Mouse (Mus musculus) left cerebral cortex, adult 2 months (tissue): ENCODE results near the gene Hrh3. TPM values are rescaled to one million over a fixed set of nuclear protein-coding genes. Genes with fewer than 3 reads are reported as not detected.
A peak's percentile ranks its signal among the peaks of the same experiment; 100 is the strongest.

Experiments used
- DNase-seq, 2 experiments: peaks; one replicate each; pipeline ENCODE4 v3.0.0; 2021 to 2022; ENCODE audit warnings: low spot score in 2 of 2, mixed read lengths in 1 of 2; ENCODE audit errors: extremely low spot score in 1 of 2
- H3K27ac ChIP-seq: fragments of 200-600 bp; 2 replicates; pipeline ENCODE4 v1.8.1; 2022
- H3K4me3 ChIP-seq: fragments of 200-600 bp; 2 replicates; pipeline ENCODE4 v1.8.1; 2022
- CTCF ChIP-seq: fragments of 200-600 bp; IDR thresholded peaks from 2 replicates; pipeline ENCODE4 v1.8.1; 2022; ENCODE audit warnings: antibody characterized with exemption, mild to moderate bottlenecking, moderate library complexity
- intact Hi-C: fragments of 180-260 bp; cut with DNase I; formaldehyde crosslinking; loops from one replicate; pipeline ENCODE4 v1.15.1; 2025
- long read RNA-seq, 2 experiments: library from polyadenylated mRNA; stranded (forward); transcript quantifications; one replicate each; pipeline ENCODE4 v2.0.0; 2021; ENCODE audit warnings: borderline mapping rate in 2 of 2
- total RNA-seq, 2 experiments: library from RNA; stranded (reverse); gene quantifications; 2 replicates each; pipeline ENCODE4 v1.2.3; 2021

Gene Hrh3
- 10 to 100 TPM; 84.3 to 85.7 TPM for total RNA-seq
- long read RNA-seq, experiment 1, transcript Hrh3-201 (3 exons, 2,706 nt), result major isoform, 90 of 175 reads
- long read RNA-seq, experiment 1, transcript Hrh3-207 (3 exons, 1,574 nt), result minor isoform, 52 of 175 reads
- long read RNA-seq, experiment 1, partial matches to known transcripts, result 2 of 175 reads
- long read RNA-seq, experiment 1, other reads (novel, unspliced or antisense), result 28 of 175 reads
- long read RNA-seq, experiment 2, transcript Hrh3-201 (3 exons, 2,706 nt), result major isoform, 59 of 146 reads
- long read RNA-seq, experiment 2, transcript Hrh3-206 (2 exons, 1,040 nt), result minor isoform, 6 of 146 reads
- long read RNA-seq, experiment 2, transcript Hrh3-207 (3 exons, 1,574 nt), result minor isoform, 54 of 146 reads
- long read RNA-seq, experiment 2, partial matches to known transcripts, result 1 of 146 reads
- long read RNA-seq, experiment 2, other reads (novel, unspliced or antisense), result 26 of 146 reads

DNA sequence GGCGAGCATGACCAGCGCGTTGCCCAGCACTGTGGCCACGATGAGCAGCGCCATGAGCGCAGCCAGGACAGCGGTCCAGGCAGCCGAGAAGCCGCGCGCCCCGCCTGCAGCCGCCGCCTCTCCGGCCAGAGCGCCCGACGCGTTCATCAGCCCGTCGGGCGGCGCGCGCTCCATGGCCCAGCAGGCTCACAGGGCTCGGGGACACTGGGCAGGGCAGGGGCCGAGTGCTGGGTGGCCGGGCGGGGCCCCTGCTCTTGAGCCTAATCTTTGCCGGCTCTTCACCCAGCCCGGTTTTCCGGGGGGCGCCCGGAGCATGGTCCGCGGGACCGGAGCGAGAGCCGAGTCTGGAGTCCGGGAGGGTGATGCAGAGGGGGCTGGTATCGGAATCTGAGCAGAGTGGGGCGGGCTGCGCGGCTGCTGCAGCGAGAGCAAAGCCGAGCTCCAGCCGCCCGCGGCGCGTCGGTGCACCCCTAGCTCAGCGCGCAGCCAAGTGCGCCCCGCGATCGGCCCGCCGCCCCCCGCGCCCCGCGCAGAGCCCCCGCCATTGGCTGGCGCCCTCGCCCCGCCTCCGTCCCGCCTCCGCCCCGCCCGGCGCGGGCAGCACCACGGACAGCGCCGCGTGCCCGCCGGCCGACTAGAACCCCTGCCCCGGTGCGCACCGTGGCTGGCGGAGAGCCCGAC lies at the start of gene Hrh3:
Hrh3 (minus strand) TSS at position 511 of the 681 bp plus-strand sequence.
- peak; percentile 73 to 78 for DNase-seq
- no peak for TF ChIP-seq CTCF
- H3K27ac ChIP-seq, result peak within 1 kb of the TSS; percentile 85
- intact Hi-C loops, result loop anchor here (2.0 to 5.0 kb wide), 2 partner anchors 15 to 68 kb away; partner anchors contain the start of genes Adrm1 and Osbpl2
- peak within 1 kb of the TSS; percentile 69 for H3K4me3 ChIP-seq

DNA sequence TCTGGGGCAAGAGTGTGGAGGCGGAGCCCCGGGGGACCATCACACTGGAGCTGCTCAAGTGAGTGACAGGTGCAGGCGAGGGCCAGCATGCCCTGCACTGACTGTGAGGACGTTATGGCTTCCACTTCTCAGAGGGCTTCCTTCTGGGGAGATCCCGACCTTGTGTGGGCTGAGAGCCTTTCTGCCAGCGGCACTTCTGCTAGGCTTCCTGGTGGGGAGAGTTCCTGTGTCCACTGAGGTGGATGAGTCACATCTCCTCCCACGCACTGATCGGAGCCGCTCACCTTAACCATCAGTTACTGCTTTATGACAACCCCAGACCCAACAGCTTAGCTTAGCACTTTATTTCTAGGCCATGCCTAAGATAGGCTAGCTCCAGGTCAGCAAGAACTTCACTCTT lies 44.3 kb upstream of the Hrh3 start:
- no peak overlapping the region for H3K4me3 ChIP-seq
- no peak overlapping the region for H3K27ac ChIP-seq
- intact Hi-C loops, result no loop called here
- DNase-seq, result no peak
- TF ChIP-seq CTCF, result no peak

DNA sequence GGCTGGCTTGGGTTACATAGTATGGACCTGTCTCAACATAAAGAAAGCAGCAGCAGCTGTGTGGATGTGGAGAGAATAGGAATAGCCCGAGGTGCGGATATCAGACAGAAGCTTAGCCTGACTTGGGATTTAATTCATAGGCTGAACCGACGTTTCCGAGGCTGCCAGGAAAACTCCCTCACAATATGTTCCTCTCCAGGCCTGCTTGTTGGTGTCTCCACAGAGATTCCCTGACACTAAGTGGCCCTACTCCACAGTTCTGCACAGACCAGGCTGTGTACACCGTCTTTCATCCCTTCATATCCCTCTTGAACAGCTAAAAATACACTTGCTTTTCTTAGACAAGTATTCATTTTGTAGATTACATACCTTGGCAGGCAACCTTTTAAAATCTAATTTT lies 43.1 kb upstream of the Hrh3 start:
- Histone ChIP-seq H3K27ac (no peak overlapping the region), H3K4me3 (no peak overlapping the region)
- no peak for TF ChIP-seq CTCF
- intact Hi-C loops, result no loop called here
- no peak for DNase-seq

GRCm38 (mm10) chr2:180146091-180146490 lies 41.8 kb upstream of the Hrh3 start:
- no peak for DNase-seq
- intact Hi-C loops, result no loop called here
- TF ChIP-seq CTCF, result no peak
- no peak overlapping the region for H3K4me3 ChIP-seq
- no peak overlapping the region for H3K27ac ChIP-seq

- intact Hi-C loops, result no loop called here
- no peak for DNase-seq
- Histone ChIP-seq H3K4me3 (no peak overlapping the region), H3K27ac (no peak overlapping the region)
- no peak for TF ChIP-seq CTCF
Observed at GRCm38 (mm10) chr2:180135414-180135813, 31.1 kb upstream of the Hrh3 start.

DNA sequence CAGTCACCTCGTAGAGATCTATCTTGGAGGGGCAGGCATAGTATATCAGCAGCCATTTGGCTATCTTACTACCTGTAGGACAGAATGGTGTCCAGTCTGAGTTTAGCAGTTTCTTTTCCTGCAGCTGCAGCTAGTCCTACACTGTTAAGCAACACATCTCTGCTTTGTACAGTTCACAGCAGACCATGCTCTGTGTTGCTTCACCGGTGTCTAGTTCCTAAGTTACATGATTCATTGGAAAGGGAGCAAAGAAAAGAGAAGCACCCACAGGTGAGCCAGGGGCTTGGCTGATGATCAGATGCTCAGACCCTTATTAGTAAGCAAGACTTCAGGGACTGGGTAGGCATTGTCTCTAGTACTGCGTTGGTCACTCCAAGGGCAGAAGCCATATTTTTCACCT lies 29.6 kb upstream of the Hrh3 start:
- no peak for DNase-seq
- no peak overlapping the region for H3K27ac ChIP-seq
- H3K4me3 ChIP-seq, result no peak overlapping the region
- intact Hi-C loops, result no loop called here
- TF ChIP-seq CTCF, result no peak

DNA sequence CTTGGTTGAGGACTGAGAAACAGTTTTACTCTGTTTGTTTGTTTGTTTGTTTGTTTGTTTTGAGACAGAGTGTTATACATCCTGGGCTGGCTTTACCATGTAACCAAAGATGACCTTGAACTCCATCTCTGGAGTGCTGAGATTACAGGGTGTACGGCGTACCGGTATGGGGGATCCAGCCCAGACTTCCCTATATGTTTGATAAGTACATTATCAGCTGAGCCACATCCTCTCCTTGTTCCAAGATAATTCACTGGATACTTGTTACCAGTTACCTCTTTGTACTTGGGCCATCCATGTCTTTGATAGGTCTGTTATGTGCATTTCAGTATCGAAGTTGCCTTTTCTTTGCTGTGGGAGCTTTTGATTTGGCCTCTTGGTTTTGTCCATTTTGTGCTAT lies 28.9 kb upstream of the Hrh3 start:
- Histone ChIP-seq H3K4me3 (no peak overlapping the region), H3K27ac (no peak overlapping the region)
- DNase-seq, result no peak
- no peak for TF ChIP-seq CTCF
- intact Hi-C loops, result no loop called here

DNA sequence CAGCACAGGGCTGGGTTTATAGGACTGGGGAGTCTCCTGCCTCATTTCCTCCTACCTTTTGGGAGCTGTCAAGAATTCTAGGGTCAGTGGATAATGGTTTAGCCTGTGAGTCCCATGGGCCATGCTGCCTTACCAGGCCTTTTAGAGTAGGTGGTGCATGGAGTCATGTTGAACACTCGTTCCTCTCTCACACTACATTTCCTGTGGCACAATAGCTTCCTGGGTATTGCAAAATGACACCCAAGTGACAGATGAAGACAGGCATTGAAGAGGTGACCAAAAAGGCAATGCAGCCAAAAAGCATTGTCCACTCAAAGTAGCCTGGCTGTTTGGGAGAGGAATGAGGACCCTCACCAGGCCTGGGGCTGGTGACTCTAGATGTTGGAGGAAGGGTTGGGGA lies 23.4 kb upstream of the Hrh3 start:
- intact Hi-C loops, result no loop called here
- no peak for DNase-seq
- no peak overlapping the region for H3K27ac ChIP-seq
- no peak for TF ChIP-seq CTCF
- no peak overlapping the region for H3K4me3 ChIP-seq

DNA sequence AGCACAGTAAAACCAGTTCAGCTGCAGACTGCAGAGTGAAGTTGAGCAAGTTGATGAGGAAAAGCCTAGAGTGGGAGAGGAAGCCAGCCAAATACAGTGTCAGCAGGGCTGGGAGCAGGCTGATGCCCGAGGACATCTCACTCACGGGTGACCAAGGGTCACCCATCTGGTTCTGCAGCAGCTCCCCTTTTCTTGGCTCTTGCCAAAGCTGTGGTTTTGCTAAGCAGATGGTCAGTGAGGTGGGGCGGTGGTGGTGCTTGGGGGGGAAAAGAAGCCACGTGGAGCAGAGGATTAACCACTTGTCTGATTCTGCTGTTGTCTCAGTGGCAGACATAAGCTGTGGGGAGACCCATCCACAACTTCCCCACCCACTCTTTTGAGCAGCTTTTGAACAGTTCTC lies 21.9 kb upstream of the Hrh3 start:
- no peak overlapping the region for H3K27ac ChIP-seq
- intact Hi-C loops, result no loop called here
- TF ChIP-seq CTCF, result no peak
- DNase-seq, result no peak
- no peak overlapping the region for H3K4me3 ChIP-seq

- no peak overlapping the region for H3K27ac ChIP-seq
- no peak overlapping the region for H3K4me3 ChIP-seq
- no peak; the same call in 1 of the 2 replicates for TF ChIP-seq CTCF
- no peak for DNase-seq
- intact Hi-C loops, result no loop called here
Observed at GRCm38 (mm10) chr2:180124192-180124591, 19.9 kb upstream of the Hrh3 start.

GRCm38 (mm10) chr2:180120292-180120761 lies 16.0 kb upstream of the Hrh3 start:
- no peak for TF ChIP-seq CTCF
- H3K4me3 ChIP-seq, result peak overlapping the region; percentile 85
- intact Hi-C loops, result no loop called here
- H3K27ac ChIP-seq, result no peak overlapping the region
- no peak for DNase-seq
